9 mouse cellular contexts compared by ENCODE assay signal in the genomic region with DNA sequence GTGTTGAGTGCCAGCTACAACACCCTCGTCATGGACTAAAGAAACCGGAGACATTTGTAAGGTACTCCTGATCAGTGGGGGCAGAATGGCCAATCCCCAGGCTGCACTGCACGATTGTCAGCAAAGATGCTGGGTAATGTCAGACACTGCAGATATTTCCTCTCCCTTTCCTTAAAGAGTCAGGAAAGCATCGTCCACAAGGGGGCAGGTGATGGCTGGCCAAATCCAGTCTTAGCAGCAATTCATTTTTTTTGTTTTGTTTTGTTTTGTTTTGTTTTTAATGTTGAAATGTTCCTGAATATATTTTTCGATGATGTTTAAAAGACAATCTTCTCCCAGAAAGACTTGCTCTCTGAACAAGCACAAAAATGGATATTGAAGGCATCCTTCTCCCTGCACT. TPM values are rescaled to one million over a fixed set of nuclear protein-coding genes. Genes with fewer than 3 reads are reported as not detected.
DNase-seq lines count a peak whose midpoint lies in the region; ATAC-seq and TF ChIP-seq lines count a peak whose summit lies in the region.
"Had no signal": no experiment of that assay in that cellular context is flagged by ENCODE, and none has a peak within 500 bp of the region (broad histone marks: within the 10 kb centered on the region; RNA-seq: fewer than 3 reads in every experiment).

No protein-coding gene starts in this region.

- no peak for TF ChIP-seq EP300 in CH12.LX (IDR thresholded peaks at IDR 0.05; ENCODE audit: low read length)

- H3K9me3 ChIP-seq in CH12.LX (replicated peaks; ENCODE audit: low read length), result no peaks in the 10 kb centered on the region
- H3K9me3 ChIP-seq: megakaryocyte, embryonic 14.5 days had no signal

- H3K4me3 ChIP-seq in CH12.LX (replicated peaks in 1 of 3; ENCODE audit: low read depth in 2 of 3, low read length in 2 of 3, poor library complexity in 1 of 3), result no peak overlapping the region
- H3K4me3 ChIP-seq: megakaryocyte, embryonic 14.5 days had no signal

- H3K4me2 ChIP-seq in CH12.LX (ENCODE audit: insufficient read depth, low read depth, poor library complexity, severe bottlenecking), result no peak overlapping the region

- no peaks in the 10 kb centered on the region for H3K27me3 ChIP-seq in CH12.LX (replicated peaks)

- in situ Hi-C loops in CH12.LX (cut with MboI; ENCODE audit: low pct_ligation_motif_present, low pct_unique_long_range_greater_than_20kb, low sequenced_read_pairs), result no loop called here

- peak; percentile 10 to 67; a peak in 2 of 4 replicates for TF ChIP-seq CTCF in CH12.LX (conservative IDR thresholded peaks at IDR 0.05 in 1 of 2, IDR thresholded peaks at IDR 0.05 in 1 of 2; ENCODE audit: low read depth in 2 of 2, low read length in 2 of 2)

- dilution Hi-C loops in CH12.LX (cut with MboI; ENCODE audit: extremely low pct_ligation_motif_present, extremely low pct_unique_long_range_greater_than_20kb, low sequenced_read_pairs), result no loop called here

- no peak overlapping the region for H3K27ac ChIP-seq in CH12.LX (ENCODE audit: insufficient read depth, low read depth)

- no peak for ATAC-seq in monocyte, adult 5-6 weeks (replicated peaks; ENCODE audit: insufficient number of reproducible peaks, low FRiP score, low TSS enrichment, poor library complexity, severe bottlenecking)

- H3K4me1 ChIP-seq in CH12.LX (ENCODE audit: control insufficient read depth in 1 of 2, insufficient read depth in 2 of 2), result peaks cover 0 to 12% of the 10 kb centered on the region in 2 experiments; a peak in 2 of 4 replicates

- peak; percentile 40 for DNase-seq in adrenal gland, postnatal 10 days
- DNase-seq in adrenal gland, adult 2 months, result no peak
- peak; percentile 66 for DNase-seq in kidney, postnatal 10 days
- no peak for DNase-seq in kidney, adult 11 months
- peak; percentile 32 for DNase-seq in CH12.LX (ENCODE audit: extremely low read depth)
- peak; percentile 53 to 66 for DNase-seq in kidney, postnatal 4 days
- DNase-seq in right cerebral cortex, postnatal 36 days (ENCODE audit: low spot score in 2 of 2), result no peak

- H3K36me3 ChIP-seq in CH12.LX (replicated peaks in 1 of 2; ENCODE audit: control insufficient read depth in 1 of 2, insufficient read depth in 1 of 2, low read length in 1 of 2), result no peaks in the 10 kb centered on the region

- H3K9ac ChIP-seq in CH12.LX (ENCODE audit: insufficient read depth, low read depth), result no peak overlapping the region

- TF ChIP-seq POLR2A in CH12.LX (IDR thresholded peaks at IDR 0.05; ENCODE audit: low read depth, low read length), result no peak

- peak; percentile 40 for TF ChIP-seq RAD21 in CH12.LX (IDR thresholded peaks at IDR 0.05; ENCODE audit: low read depth, low read length)

- H3K79me2 ChIP-seq in CH12.LX (replicated peaks; ENCODE audit: control insufficient read depth, extremely low read depth, insufficient read depth, poor library complexity, severe bottlenecking), result no peaks in the 10 kb centered on the region

TF ChIP-seq in CH12.LX, 34 proteins besides CTCF, POLR2A, EP300 and RAD21:
- 0 out of 2 replicates have a peak, but pooled peaks have one; percentile 38 for TF ChIP-seq ZNF384 (IDR thresholded peaks at IDR 0.05; ENCODE audit: low read depth, low read length)
- TF ChIP-seq IRF4 (IDR thresholded peaks at IDR 0.05; ENCODE audit: low read depth, low read length), result no peak
- TF ChIP-seq SMC3 (IDR thresholded peaks at IDR 0.05; ENCODE audit: low read depth, low read length), result peak; percentile 59
- TF ChIP-seq KAT2A (IDR thresholded peaks at IDR 0.05; ENCODE audit: insufficient replicate concordance, low read length), result no peak
- no peak for TF ChIP-seq HCFC1 (IDR thresholded peaks at IDR 0.05; ENCODE audit: low read depth, low read length)
- TF ChIP-seq USF2 (conservative IDR thresholded peaks at IDR 0.05; ENCODE audit: low read depth, low read length), result no peak
- no peak for TF ChIP-seq BHLHE40 (IDR thresholded peaks at IDR 0.05; ENCODE audit: low read depth, low read length)
- TF ChIP-seq NRF1 (IDR thresholded peaks at IDR 0.05; ENCODE audit: low read depth, low read length), result no peak
- no peak for TF ChIP-seq ZMIZ1 (IDR thresholded peaks at IDR 0.05; ENCODE audit: low read depth, low read length)
- no peak for TF ChIP-seq UBTF (IDR thresholded peaks at IDR 0.05; ENCODE audit: low read depth, low read length)
- TF ChIP-seq MEF2A (IDR thresholded peaks at IDR 0.05; ENCODE audit: borderline replicate concordance, low read depth, low read length), result no peak
- TF ChIP-seq POLR2AphosphoS2 (IDR thresholded peaks at IDR 0.05; ENCODE audit: low read depth, low read length), result no peak
- TF ChIP-seq JUN (IDR thresholded peaks at IDR 0.05; ENCODE audit: insufficient read depth, low read depth, low read length), result no peak
- no peak for TF ChIP-seq ETS1 (conservative IDR thresholded peaks at IDR 0.05; ENCODE audit: low read depth, low read length)
- TF ChIP-seq RCOR1 (conservative IDR thresholded peaks at IDR 0.05; ENCODE audit: low read depth, low read length), result no peak

RNA-seq across cellular contexts. Expression of a gene that starts 15.9 kb away (rescaled TPM):
- total RNA-seq in adrenal gland, postnatal 10 days (2021), result 100 to 1,000 TPM; 591 to 638 TPM
- 100 to 1,000 TPM; 382 to 504 TPM for total RNA-seq in adrenal gland, adult 2 months (2021)
- 261 and 313 TPM in 2 replicates for polyA plus RNA-seq in adrenal gland, adult 2 months (2012; rRNA removed)
- total RNA-seq in CH12.LX (2012; rRNA removed) (591 and 695 TPM in 2 replicates), CH12.LX (2014; rRNA removed) (1,083 and 1,177 TPM in 2 replicates)
- 878 and 881 TPM in 2 replicates for polyA plus RNA-seq in CH12.LX (2012; ENCODE audit: insufficient read length, low read depth)
- 373 to 641 TPM (median 606 TPM) in 3 replicates for total RNA-seq in monocyte, adult 5-6 weeks (2017)

Comparison
In these comparisons a context has a peak if more than half of its experiments do, and no peak if none do; other contexts are left out.
1. DNase-seq: peak in adrenal gland, postnatal 10 days (single experiment), kidney, postnatal 10 days (single experiment), CH12.LX (single experiment) and kidney, postnatal 4 days (2 of 2); none in adrenal gland, adult 2 months (single experiment), kidney, adult 11 months (single experiment) and right cerebral cortex, postnatal 36 days (0 of 2).